Mouse (Mus musculus) gastrocnemius, postnatal 10 days (tissue): Measurements from ENCODE around the gene Zmiz1. TPM values are rescaled to one million over a fixed set of nuclear protein-coding genes. Genes with fewer than 3 reads are reported as not detected.

ENCODE experiments used
- DNase-seq: peaks from one replicate; pipeline ENCODE4 v3.0.0; 2021; ENCODE audit warnings: mixed read lengths
- total RNA-seq, 2 experiments: library from RNA; stranded (reverse); gene quantifications; 2 replicates each; pipeline ENCODE4 v1.2.3; 2021

Gene Zmiz1
- total RNA-seq, 2 experiments from 2014 or later = 31.6 to 43.8 TPM

DNA sequence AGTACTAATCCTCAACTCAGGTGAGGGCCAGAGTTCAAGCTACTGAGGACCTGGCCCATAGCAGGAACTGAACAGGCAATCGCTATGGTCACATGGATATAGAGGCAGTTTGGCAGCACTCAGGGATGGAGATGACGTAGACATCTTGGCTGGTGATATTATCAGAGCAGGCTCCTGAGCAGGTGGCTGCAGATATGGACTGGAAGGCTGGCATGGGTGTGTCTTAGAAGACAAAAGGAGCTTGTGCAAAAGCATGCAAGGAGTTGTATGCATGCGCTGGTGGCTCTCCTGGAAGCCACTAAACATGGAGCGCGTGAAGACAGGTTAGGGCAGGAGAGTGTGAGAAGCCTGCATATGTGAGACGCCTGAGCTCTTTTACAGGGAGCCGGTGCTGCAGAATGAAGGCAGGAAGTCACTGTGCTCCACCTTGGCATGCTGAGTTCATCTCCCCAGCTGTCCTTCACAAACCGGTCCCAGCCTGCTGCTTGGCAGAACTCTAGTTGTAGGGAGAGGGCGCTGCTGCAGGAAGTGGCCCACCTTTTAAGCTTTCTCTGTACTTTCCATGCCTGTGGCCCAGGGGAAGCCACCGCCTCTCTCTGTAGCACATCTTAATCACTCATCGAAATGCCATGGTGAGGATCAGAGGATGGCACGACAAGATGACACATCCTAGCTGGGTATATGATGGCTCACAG is 4.8 kb upstream of the Zmiz1 start:
- no peak for DNase-seq

DNA sequence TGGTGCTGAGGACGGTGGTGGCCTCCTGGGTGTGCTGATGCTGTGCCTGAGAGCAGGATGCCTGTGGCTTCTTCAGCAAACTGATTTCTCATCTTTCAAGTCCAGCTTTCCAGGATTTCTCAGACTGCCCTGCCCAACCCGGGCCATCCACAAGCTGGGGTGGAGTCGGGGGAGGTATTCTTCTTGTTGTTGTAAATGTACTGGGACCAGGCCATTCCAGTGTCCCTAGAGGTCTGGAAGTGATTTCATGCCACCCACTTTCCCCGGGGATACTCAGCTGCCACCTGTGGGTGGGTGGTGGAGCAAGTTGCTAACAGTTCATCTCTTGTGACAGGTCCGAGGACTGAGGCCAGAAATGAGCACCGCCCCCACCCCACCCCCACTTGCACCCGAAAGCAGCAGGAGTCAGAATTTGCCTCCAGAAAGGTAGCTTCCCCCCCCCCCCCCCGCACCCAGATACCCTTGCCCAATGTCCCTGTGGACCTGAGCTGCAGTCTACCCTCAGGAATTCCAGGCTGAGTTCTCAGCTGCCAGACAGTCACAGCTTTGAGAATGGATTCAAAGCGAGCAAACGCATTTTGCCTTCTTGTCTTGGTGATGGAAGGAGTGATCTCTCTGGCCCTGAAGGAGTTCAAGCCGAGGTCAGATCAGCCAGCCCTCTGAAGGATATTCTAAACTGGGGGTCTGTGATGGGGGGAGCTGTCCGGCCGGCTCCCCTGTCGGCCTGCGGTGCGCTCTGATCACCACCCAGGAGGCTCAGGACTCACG is 2.1 kb upstream of the Zmiz1 start:
- DNase-seq = no peak

DNA sequence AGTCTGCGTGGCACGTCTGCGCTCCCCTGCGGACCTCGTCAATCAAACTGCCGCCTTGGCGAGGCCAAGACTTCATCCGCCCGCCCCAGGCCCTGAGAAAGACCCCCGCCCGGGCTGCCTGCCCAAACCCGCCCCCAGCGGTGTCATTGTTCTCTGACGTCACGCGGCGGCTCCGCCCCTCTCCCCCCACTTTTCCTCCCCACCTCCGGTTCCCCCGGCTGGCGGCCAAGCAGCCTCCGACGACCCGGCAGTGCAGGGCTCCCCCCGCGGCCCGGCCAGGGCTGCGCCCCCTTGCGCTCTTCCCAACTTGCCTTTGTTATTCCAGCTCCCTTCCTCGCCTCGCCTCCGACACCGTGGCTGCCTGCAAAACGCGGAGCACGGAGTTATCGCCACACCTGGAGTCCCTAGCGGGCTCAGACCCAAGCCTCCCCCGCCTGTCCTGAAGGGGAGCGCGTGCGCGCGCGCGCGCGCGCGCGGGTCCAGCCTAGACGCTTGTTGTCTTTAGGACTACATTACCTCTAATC is 1.5 kb upstream of the Zmiz1 start:
- DNase-seq = peak; percentile 95

DNA sequence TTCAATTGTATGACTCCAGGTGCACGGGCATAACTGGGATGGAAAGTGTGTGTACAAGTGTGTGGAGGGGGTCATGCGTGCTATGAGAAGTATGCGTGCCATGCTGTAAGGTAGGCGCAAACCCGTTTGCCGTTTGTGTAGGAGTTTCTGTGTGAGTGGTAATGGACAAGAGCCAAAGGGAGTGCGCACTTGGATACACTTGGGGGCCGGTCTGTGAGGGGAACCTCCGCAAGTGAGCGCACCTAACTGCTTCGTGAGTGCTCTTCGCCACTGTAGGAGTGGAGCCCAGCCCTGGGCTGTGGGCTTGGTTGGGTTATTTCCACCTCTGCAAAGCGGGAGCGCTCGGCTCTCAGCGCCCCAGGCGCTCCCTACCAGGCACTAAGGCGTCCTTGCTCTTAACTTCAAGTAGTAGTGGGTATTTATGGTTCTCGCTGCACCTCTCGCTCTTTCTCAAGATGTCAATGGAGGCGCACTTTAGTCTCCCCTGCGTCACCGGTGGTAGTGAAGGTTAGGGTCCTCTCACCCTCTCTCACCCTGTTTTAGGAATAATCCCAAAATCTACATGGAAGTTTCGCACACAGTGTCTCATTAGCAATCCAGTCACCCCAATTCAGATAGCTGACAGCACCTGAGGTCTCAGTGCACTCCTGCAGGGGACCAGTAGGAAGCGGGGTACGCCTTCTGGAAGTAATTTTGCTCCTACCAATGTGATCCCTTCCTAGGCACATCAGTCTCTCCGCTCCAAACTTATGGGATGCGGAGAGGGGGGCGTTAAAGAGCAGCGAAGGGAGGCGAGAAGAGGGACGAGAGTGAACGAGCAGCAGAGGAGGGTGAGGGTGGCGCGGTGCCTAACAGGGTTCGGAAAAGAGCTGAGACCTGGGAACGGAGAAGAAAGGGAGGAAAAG is 622 bp upstream of the Zmiz1 start:
- DNase-seq = no peak

- DNase-seq = peak; percentile 82
These were observed 511 bp downstream of the Zmiz1 start for GRCm38 (mm10) chr14:25459394-25459997.

GRCm38 (mm10) chr14:25459998-25460800 is 1.2 kb downstream of the Zmiz1 start:
- DNase-seq = peak; percentile 75

DNA sequence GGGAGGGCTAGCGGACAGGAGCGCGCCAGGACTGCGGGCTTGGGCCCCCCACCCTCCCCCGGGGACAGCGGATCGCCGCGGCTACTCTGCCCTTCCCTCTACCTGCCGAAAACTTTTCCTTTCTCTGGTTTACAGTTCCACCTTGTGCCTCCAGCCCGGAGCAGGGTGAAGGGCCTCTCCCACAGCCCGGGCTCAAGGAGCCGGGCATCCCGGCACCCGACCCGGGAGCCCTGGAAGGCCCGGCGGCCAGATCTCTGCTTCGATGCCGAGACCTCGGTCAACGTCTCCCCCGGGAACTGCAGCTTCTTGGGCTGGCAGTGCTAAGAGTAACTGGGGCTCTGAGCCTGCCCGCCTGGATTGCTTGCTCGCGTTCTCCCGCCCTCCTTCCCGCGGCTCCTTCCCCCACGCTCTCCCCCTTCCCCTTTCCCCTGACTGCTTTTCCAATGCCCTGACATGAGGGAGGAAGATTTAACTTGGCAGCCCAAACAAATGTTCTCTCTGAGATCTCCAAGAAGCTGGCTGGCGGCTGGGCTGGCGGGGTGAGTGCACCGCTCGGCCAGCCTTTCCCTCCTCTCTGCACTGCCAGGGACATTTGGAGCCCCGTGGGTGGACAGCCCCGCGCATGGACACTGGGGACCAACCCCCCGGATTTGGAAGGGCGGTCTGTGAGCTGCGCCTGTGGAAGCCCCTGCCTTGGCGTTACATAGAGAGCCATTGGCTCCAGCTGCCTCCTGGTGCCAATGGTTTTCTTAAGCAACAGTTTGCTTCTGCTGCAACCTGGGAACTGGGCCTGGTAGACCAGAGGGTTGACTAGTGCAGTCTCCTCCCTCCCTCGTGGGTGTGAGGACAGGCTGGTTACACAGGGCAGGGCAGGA is 2.1 kb downstream of the Zmiz1 start:
- peak; percentile 62 for DNase-seq

GRCm38 (mm10) chr14:25461676-25462385 is 2.8 kb downstream of the Zmiz1 start:
- no peak for DNase-seq

GRCm38 (mm10) chr14:25462975-25463374 is 4.0 kb downstream of the Zmiz1 start:
- DNase-seq = no peak

DNA sequence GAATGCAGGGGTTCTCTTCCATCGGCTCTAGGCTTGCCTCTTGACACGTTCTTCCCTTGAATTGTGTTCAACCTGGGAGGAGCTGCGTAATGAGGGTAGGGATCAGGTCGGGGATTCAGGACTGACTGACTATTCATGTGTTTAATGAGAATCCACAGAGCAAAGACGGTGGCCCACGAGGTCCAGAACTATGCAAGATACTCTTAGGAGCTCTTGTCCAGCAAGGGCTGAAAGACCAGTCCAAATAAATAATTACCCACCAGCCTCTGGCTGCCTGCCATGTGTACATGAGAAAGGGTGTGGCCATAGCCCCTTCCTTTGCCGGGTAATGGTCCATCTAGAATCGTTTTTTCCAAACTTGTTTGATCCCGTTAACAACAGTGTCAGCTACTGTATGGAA is 4.9 kb downstream of the Zmiz1 start:
- DNase-seq = no peak

- DNase-seq = no peak
These were observed 5.8 kb downstream of the Zmiz1 start for GRCm38 (mm10) chr14:25464611-25465307.

DNA sequence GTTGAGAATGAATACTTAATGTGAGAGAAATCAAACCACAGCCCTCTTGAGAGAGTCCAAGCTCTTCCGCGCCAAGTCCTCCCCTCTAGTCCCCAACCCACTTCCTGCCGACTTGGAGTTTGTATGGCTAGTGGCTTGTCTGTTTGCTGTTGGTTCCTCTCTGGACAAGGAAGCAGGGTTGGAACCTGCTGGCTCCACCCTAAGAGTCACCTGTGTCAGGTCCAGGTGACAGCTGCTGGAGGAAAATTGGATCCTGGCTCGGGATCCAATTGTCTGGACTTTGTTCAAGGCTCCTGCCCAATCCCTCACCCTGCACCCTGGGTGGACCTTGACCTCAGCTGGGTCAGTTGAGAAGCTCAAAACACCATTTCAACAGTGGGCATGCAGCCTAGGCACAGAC is 7.4 kb downstream of the Zmiz1 start:
- DNase-seq = no peak

DNA sequence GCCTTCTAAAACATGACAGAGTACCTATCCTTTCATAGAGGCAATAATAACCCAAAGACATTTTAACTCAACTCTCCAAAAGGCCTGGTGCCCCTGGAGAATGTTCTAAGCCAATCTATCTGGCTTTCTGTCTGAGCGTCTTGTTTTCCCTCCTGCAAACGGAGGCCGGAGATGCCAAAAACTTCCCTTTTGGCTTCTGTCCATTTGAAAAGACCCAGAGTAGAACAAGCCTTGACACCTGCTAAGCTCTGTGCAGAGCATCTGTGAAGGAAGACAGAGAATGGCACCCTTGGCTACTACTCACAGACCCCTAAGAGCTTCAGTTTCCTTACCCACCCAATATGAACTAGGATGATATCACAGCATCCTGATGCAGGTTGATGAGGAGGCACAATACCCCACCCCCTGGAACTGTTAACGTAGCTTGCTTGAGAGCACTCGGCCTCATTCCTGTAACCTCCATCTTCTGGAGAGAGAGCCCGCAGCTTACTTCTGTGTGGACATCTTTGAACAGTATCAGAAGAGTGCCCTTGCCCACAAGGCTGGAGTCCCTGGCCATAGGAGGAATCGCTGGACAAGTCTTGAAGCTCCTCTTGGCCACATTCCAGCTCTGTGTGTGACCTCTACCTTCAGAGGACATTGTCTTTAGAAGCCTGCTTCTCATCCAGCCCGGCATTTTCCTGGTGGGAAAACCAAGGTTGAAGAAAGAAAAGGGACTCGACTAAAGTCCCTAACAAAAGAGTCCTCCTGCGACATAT is 9.1 kb downstream of the Zmiz1 start:
- DNase-seq = no peak

DNA sequence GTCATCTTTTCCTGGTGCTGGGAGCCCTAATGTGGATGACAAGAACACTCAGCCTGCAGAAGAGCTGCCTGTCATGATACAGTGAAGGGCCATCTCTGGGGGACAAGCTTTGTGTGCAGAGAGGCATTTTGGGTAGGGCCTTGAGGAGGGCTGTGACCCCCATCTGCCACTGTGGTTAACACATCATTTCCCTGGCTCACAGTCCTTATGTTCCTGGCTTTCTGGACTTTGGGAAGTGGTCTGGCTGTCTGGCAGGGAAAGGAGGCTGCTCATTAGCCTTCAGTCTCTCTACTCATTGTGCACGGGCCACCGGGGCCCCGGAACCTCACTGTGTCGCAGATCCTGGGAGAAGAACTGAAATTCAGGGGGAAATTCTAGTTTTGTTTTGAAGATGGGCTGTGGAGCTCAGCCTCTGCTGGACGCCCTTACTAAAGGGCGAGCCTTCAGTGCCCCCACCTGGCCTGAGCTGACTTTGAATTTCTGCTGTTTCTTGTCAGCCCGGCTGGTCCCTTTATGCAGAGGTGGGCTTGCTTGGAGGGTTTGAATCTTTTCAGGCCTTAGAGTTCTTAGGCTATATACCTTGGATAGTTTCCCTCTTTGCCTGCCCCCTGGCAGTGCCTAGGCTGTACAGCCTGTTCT is 10.0 kb downstream of the Zmiz1 start:
- DNase-seq = no peak

DNA sequence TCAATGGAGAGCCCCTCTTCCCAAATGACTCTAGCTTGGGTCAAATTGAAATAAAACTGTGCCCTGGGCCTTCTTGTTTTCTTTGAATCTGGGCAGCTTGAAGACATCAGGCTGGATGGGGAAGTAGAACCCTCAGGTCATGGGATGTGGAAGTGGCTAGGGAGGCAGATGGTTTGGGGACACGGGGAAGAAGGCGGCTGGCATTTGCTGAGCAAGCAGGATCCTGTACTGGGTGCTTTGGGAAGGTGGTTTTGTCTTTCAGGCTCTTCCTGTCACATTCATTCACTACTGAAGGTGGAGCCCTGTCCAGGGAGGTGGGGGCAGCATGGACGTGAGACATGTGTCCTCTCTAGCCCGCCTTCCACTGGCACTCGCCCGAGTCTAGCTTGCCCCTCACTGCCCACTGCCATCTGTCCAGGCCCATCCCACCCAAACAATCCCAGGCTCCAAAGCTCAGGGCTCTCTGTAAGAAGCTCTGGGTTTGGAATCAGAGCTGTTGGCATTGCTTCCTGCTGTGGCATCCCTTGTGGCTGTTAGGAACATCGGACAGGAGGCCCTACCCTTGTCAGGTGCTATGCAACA is 11.3 kb downstream of the Zmiz1 start:
- no peak for DNase-seq

DNA sequence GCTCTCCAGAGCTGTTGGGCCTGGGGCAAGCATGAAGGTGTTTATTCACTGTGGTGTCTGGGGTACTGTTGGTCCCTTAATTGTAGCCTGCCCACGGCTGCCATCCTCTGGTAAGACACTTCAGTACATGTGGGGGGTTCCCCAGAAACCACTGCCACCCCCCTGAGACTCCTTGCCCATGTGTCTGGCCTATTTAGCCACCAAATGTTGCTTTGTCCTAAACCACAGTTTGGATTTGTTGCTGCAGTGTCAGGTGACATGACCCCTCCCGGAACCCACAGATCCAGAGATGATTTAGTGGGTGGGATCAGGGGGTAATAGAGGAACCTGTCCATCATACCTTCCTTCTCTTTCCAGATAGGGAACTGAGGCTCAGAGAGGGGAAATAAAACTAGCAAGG is 12.1 kb downstream of the Zmiz1 start:
- no peak for DNase-seq
